Mouse (Mus musculus): ENCODE data around the gene Asb6. TPM values are rescaled to one million over a fixed set of nuclear protein-coding genes. Genes with fewer than 3 reads are reported as not detected.

Gene Asb6
- polyA plus RNA-seq, 1 experiment from 2014 or later, result 47.2 TPM

- no peak overlapping the region for H3K4me2 ChIP-seq (ENCODE audit: low read length)
- no peaks in the 10 kb centered on the region for H3K9me3 ChIP-seq (ENCODE audit: control insufficient read depth, low read length)
- no peak overlapping the region for H3K9ac ChIP-seq (replicated peaks; ENCODE audit: low read depth, low read length)
- 87% methylated on average over 9 of the region's 9 CpGs for WGBS
- H3K4me3 ChIP-seq (replicated peaks; ENCODE audit: low read length), result no peak overlapping the region
- 0 out of 2 replicates have a peak, but pooled peaks cover 2% of the 10 kb centered on the region for H3K27me3 ChIP-seq (replicated peaks; ENCODE audit: control insufficient read depth, insufficient read depth, low read length)
- H3K4me1 ChIP-seq (replicated peaks; ENCODE audit: control insufficient read depth, insufficient read depth, low read length), result 0 out of 2 replicates have a peak, but pooled peaks cover 3% of the 10 kb centered on the region
- no peak overlapping the region for H3K27ac ChIP-seq (ENCODE audit: low read length)
- H3K36me3 ChIP-seq (ENCODE audit: control insufficient read depth, insufficient read depth), result no peaks in the 10 kb centered on the region
- ATAC-seq, result no peak
Observed at GRCm38 (mm10) chr2:30863574-30863973, 33.4 kb upstream of the Asb6 start.

GRCm38 (mm10) chr2:30862081-30862480, 31.9 kb upstream of the Asb6 start:
- Histone ChIP-seq H3K36me3 (ENCODE audit: control insufficient read depth, insufficient read depth) (no peaks in the 10 kb centered on the region), H3K27ac (ENCODE audit: low read length) (no peak overlapping the region), H3K9me3 (ENCODE audit: control insufficient read depth, low read length) (no peaks in the 10 kb centered on the region), H3K27me3 (replicated peaks; ENCODE audit: control insufficient read depth, insufficient read depth, low read length) (0 out of 2 replicates have a peak, but pooled peaks cover 2% of the 10 kb centered on the region), H3K4me3 (replicated peaks; ENCODE audit: low read length) (no peak overlapping the region), H3K4me1 (replicated peaks; ENCODE audit: control insufficient read depth, insufficient read depth, low read length) (0 out of 2 replicates have a peak, but pooled peaks cover 3% of the 10 kb centered on the region), H3K4me2 (ENCODE audit: low read length) (no peak overlapping the region), H3K9ac (replicated peaks; ENCODE audit: low read depth, low read length) (no peak overlapping the region)
- no peak for ATAC-seq
- WGBS, result 67% methylated on average over 4 of the region's 4 CpGs

GRCm38 (mm10) chr2:30859782-30860181, 29.6 kb upstream of the Asb6 start:
- no peak overlapping the region for H3K4me3 ChIP-seq (replicated peaks; ENCODE audit: low read length)
- H3K27ac ChIP-seq (ENCODE audit: low read length), result no peak overlapping the region
- no peak overlapping the region for H3K9ac ChIP-seq (replicated peaks; ENCODE audit: low read depth, low read length)
- H3K9me3 ChIP-seq (ENCODE audit: control insufficient read depth, low read length), result no peaks in the 10 kb centered on the region
- H3K4me1 ChIP-seq (replicated peaks; ENCODE audit: control insufficient read depth, insufficient read depth, low read length), result 0 out of 2 replicates have a peak, but pooled peaks cover 3% of the 10 kb centered on the region
- H3K4me2 ChIP-seq (ENCODE audit: low read length), result no peak overlapping the region
- 83% methylated on average over 5 of the region's 5 CpGs for WGBS
- H3K27me3 ChIP-seq (replicated peaks; ENCODE audit: control insufficient read depth, insufficient read depth, low read length), result 0 out of 2 replicates have a peak, but pooled peaks cover 2% of the 10 kb centered on the region
- ATAC-seq, result no peak
- H3K36me3 ChIP-seq (ENCODE audit: control insufficient read depth, insufficient read depth), result no peaks in the 10 kb centered on the region

- Histone ChIP-seq H3K4me1 (replicated peaks; ENCODE audit: control insufficient read depth, insufficient read depth, low read length) (peaks cover 7% of the 10 kb centered on the region; the same call in 1 of the 2 replicates), H3K27me3 (replicated peaks; ENCODE audit: control insufficient read depth, insufficient read depth, low read length) (no peaks in the 10 kb centered on the region), H3K36me3 (ENCODE audit: control insufficient read depth, insufficient read depth) (no peaks in the 10 kb centered on the region), H3K9me3 (ENCODE audit: control insufficient read depth, low read length) (no peaks in the 10 kb centered on the region), H3K27ac (ENCODE audit: low read length) (no peak overlapping the region), H3K4me2 (ENCODE audit: low read length) (no peak overlapping the region), H3K9ac (replicated peaks; ENCODE audit: low read depth, low read length) (no peak overlapping the region), H3K4me3 (replicated peaks; ENCODE audit: low read length) (no peak overlapping the region)
- ATAC-seq, result no peak
- 58% methylated on average over 6 of the region's 6 CpGs for WGBS
Observed at GRCm38 (mm10) chr2:30857076-30857475, 26.9 kb upstream of the Asb6 start.

GRCm38 (mm10) chr2:30852771-30853313, 22.7 kb upstream of the Asb6 start:
- Histone ChIP-seq H3K36me3 (ENCODE audit: control insufficient read depth, insufficient read depth) (no peaks in the 10 kb centered on the region), H3K9me3 (ENCODE audit: control insufficient read depth, low read length) (no peaks in the 10 kb centered on the region), H3K4me1 (replicated peaks; ENCODE audit: control insufficient read depth, insufficient read depth, low read length) (peaks cover 5% of the 10 kb centered on the region; the same call in 1 of the 2 replicates), H3K4me3 (replicated peaks; ENCODE audit: low read length) (no peak overlapping the region), H3K4me2 (ENCODE audit: low read length) (no peak overlapping the region), H3K27me3 (replicated peaks; ENCODE audit: control insufficient read depth, insufficient read depth, low read length) (no peaks in the 10 kb centered on the region), H3K9ac (replicated peaks; ENCODE audit: low read depth, low read length) (no peak overlapping the region), H3K27ac (ENCODE audit: low read length) (no peak overlapping the region)
- WGBS, result 33% methylated on average over 20 of the region's 20 CpGs
- no peak for ATAC-seq

GRCm38 (mm10) chr2:30850581-30850980, 20.4 kb upstream of the Asb6 start:
- no peak overlapping the region for H3K4me2 ChIP-seq (ENCODE audit: low read length)
- H3K9ac ChIP-seq (replicated peaks; ENCODE audit: low read depth, low read length), result no peak overlapping the region
- H3K27me3 ChIP-seq (replicated peaks; ENCODE audit: control insufficient read depth, insufficient read depth, low read length), result 0 out of 2 replicates have a peak, but pooled peaks cover 6% of the 10 kb centered on the region
- peaks cover 6% of the 10 kb centered on the region for H3K4me1 ChIP-seq (replicated peaks; ENCODE audit: control insufficient read depth, insufficient read depth, low read length)
- no peaks in the 10 kb centered on the region for H3K9me3 ChIP-seq (ENCODE audit: control insufficient read depth, low read length)
- no peaks in the 10 kb centered on the region for H3K36me3 ChIP-seq (ENCODE audit: control insufficient read depth, insufficient read depth)
- H3K4me3 ChIP-seq (replicated peaks; ENCODE audit: low read length), result no peak overlapping the region
- ATAC-seq, result no peak
- H3K27ac ChIP-seq (ENCODE audit: low read length), result no peak overlapping the region
- 73% methylated on average over 5 of the region's 6 CpGs for WGBS

GRCm38 (mm10) chr2:30848184-30848583, 18.1 kb upstream of the Asb6 start:
- Histone ChIP-seq H3K9ac (replicated peaks; ENCODE audit: low read depth, low read length) (no peak overlapping the region), H3K4me2 (ENCODE audit: low read length) (no peak overlapping the region), H3K4me1 (replicated peaks; ENCODE audit: control insufficient read depth, insufficient read depth, low read length) (peaks cover 12% of the 10 kb centered on the region), H3K36me3 (ENCODE audit: control insufficient read depth, insufficient read depth) (no peaks in the 10 kb centered on the region), H3K4me3 (replicated peaks; ENCODE audit: low read length) (no peak overlapping the region), H3K9me3 (ENCODE audit: control insufficient read depth, low read length) (no peaks in the 10 kb centered on the region), H3K27ac (ENCODE audit: low read length) (no peak overlapping the region), H3K27me3 (replicated peaks; ENCODE audit: control insufficient read depth, insufficient read depth, low read length) (peaks cover 14% of the 10 kb centered on the region)
- WGBS, result 42% methylated on average over 8 of the region's 8 CpGs
- no peak for ATAC-seq

- Histone ChIP-seq H3K27me3 (replicated peaks; ENCODE audit: control insufficient read depth, insufficient read depth, low read length) (peaks cover 14% of the 10 kb centered on the region), H3K9me3 (ENCODE audit: control insufficient read depth, low read length) (no peaks in the 10 kb centered on the region), H3K27ac (ENCODE audit: low read length) (no peak overlapping the region), H3K4me2 (ENCODE audit: low read length) (no peak overlapping the region), H3K9ac (replicated peaks; ENCODE audit: low read depth, low read length) (no peak overlapping the region), H3K4me3 (replicated peaks; ENCODE audit: low read length) (no peak overlapping the region), H3K36me3 (ENCODE audit: control insufficient read depth, insufficient read depth) (no peaks in the 10 kb centered on the region), H3K4me1 (replicated peaks; ENCODE audit: control insufficient read depth, insufficient read depth, low read length) (peaks cover 7% of the 10 kb centered on the region)
- WGBS, result 48% methylated on average over 6 of the region's 6 CpGs
- ATAC-seq, result no peak
Observed at GRCm38 (mm10) chr2:30846723-30847122, 16.6 kb upstream of the Asb6 start.

- Histone ChIP-seq H3K27ac (ENCODE audit: low read length) (no peak overlapping the region), H3K9ac (replicated peaks; ENCODE audit: low read depth, low read length) (no peak overlapping the region), H3K4me3 (replicated peaks; ENCODE audit: low read length) (no peak overlapping the region), H3K36me3 (ENCODE audit: control insufficient read depth, insufficient read depth) (no peaks in the 10 kb centered on the region), H3K4me2 (ENCODE audit: low read length) (no peak overlapping the region), H3K4me1 (replicated peaks; ENCODE audit: control insufficient read depth, insufficient read depth, low read length) (peaks cover 7% of the 10 kb centered on the region), H3K9me3 (ENCODE audit: control insufficient read depth, low read length) (no peaks in the 10 kb centered on the region), H3K27me3 (replicated peaks; ENCODE audit: control insufficient read depth, insufficient read depth, low read length) (peaks cover 14% of the 10 kb centered on the region)
- 87% methylated on average over 8 of the region's 8 CpGs for whole genome bisulfite sequencing
- no peak for ATAC-seq
Observed at GRCm38 (mm10) chr2:30846236-30846635, 16.1 kb upstream of the Asb6 start.

All from forebrain, embryonic 16.5 days (tissue).